Mouse (Mus musculus): Measurements from ENCODE around the gene Rab10. TPM values are rescaled to one million over a fixed set of nuclear protein-coding genes. Genes with fewer than 3 reads are reported as not detected.
A peak's percentile ranks its signal among the peaks of the same experiment; 100 is the strongest.

The Rab10 gene
- polyA plus RNA-seq (2012; ENCODE audit: insufficient read depth, insufficient read length, low replicate concordance, missing spikeins) = not detected in 2 replicates

- no peak for TF ChIP-seq CTCF (IDR thresholded peaks at IDR 0.05; ENCODE audit: insufficient read depth, low read depth, low read length)
- TF ChIP-seq POLR2A (IDR thresholded peaks at IDR 0.05; ENCODE audit: insufficient read depth, low read depth, low read length) = peak; percentile 85; the same call in 1 of the 2 replicates
- Histone ChIP-seq H3K27ac (ENCODE audit: insufficient read depth, low read depth, low read length) (peak within 1 kb of the TSS; percentile 81), H3K4me3 (ENCODE audit: insufficient read depth, low read depth, low read length) (peak within 1 kb of the TSS; percentile 75), H3K4me1 (ENCODE audit: control insufficient read depth, insufficient read depth, low read length) (no peaks in the 10 kb centered on the region; the same call in 1 of the 2 replicates)
- under 1% methylated on average over 108 of the region's 111 CpGs for WGBS
Measured at GRCm38 (mm10) chr12:3309391-3310320, at the start of gene Rab10. TSS of gene Rab10 (minus strand) at chr12:3309969.

DNA sequence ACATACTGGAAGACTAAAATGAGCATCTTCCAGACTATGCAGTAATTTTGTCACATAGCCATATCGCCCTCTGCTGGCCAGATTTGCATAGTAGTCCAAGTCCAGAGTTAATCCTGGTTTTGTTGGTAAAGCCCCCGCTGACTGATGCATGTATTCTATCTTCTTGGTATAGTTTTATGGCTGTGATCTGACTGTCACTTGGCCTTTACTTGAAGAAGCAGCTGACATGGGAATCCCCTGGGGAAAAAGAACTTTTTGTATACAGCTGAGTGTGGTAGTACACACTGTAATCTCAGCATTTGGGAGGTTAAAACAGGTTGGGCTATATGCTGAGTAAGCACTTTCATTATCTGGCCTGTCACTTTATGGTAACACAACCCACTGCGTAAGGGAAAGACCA is 49.5 kb upstream of the Rab10 start:
- Histone ChIP-seq H3K4me1 (ENCODE audit: control insufficient read depth, insufficient read depth, low read length) (no peaks in the 10 kb centered on the region), H3K4me3 (ENCODE audit: insufficient read depth, low read depth, low read length) (no peak overlapping the region), H3K27ac (ENCODE audit: insufficient read depth, low read depth, low read length) (no peak overlapping the region)
- no peak for TF ChIP-seq CTCF (IDR thresholded peaks at IDR 0.05; ENCODE audit: insufficient read depth, low read depth, low read length)
- TF ChIP-seq POLR2A (IDR thresholded peaks at IDR 0.05; ENCODE audit: insufficient read depth, low read depth, low read length) = no peak
- 13% methylated on average over 3 of the region's 3 CpGs for WGBS

DNA sequence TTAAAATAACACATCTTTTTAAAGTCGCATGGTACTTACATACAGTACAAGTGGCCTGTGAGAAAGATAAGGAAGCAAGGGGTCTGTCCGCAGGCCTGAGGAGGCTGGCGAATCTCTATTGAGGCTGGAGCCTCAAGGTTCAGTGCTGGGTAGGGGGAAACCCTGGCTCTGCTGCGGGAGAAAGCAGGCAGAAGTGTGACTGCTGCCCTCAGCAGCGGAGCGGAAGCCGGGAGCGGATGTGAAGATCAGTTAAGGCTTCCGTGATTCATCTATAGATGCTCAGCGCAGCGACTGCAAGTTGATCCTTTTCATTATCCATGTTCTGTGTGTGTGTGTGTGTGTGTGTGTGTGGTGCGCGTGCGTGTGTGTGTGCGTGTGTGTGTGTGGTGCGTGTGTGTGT is 47.1 kb upstream of the Rab10 start:
- no peak for TF ChIP-seq CTCF (IDR thresholded peaks at IDR 0.05; ENCODE audit: insufficient read depth, low read depth, low read length)
- TF ChIP-seq POLR2A (IDR thresholded peaks at IDR 0.05; ENCODE audit: insufficient read depth, low read depth, low read length) = no peak
- WGBS = 74% methylated on average over 16 of the region's 16 CpGs
- Histone ChIP-seq H3K27ac (ENCODE audit: insufficient read depth, low read depth, low read length) (no peak overlapping the region), H3K4me3 (ENCODE audit: insufficient read depth, low read depth, low read length) (no peak overlapping the region), H3K4me1 (ENCODE audit: control insufficient read depth, insufficient read depth, low read length) (no peaks in the 10 kb centered on the region)

DNA sequence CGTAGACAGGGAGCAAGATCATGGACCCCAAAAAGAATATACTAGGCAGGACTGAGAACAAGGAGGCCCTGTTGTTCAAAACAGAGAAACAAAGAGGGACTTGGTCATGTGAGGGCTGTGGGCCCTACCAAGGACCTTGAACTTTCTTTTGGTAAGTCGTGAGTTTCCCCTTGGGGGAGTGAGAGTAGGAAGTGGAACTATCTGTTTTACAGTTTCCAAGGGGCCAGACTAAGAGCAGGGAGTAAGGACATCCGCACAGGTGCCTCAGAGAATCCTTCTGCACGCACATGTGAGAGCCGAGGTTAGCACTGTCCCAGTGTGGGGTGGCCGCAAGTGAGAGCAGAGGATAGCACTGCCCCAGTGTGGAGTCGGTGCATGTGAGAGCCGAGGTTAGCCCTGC is 45.3 kb upstream of the Rab10 start:
- Histone ChIP-seq H3K4me1 (ENCODE audit: control insufficient read depth, insufficient read depth, low read length) (no peaks in the 10 kb centered on the region), H3K4me3 (ENCODE audit: insufficient read depth, low read depth, low read length) (no peak overlapping the region), H3K27ac (ENCODE audit: insufficient read depth, low read depth, low read length) (no peak overlapping the region)
- WGBS = 85% methylated on average over 8 of the region's 8 CpGs
- no peak for TF ChIP-seq CTCF (IDR thresholded peaks at IDR 0.05; ENCODE audit: insufficient read depth, low read depth, low read length)
- no peak for TF ChIP-seq POLR2A (IDR thresholded peaks at IDR 0.05; ENCODE audit: insufficient read depth, low read depth, low read length)

DNA sequence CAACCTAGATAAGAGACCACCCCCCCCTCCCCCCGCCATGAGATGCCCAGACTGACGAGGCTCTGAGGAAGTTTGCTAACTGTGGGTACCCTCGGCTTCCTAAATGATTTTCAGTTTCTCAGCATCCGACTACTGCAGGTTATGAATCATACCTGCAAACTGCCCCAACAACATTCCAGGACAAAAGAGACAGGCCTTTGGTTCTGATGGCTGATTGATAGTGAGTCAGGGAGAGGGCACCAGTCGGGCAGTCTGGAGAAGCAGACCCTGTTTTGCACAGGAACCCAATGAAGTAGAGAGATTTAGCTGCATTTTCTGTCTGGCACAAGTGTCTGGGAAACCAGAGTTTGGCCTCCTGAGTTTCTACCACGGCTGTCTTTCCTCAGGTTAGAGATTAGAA is 42.4 kb upstream of the Rab10 start:
- Histone ChIP-seq H3K4me3 (ENCODE audit: insufficient read depth, low read depth, low read length) (no peak overlapping the region), H3K27ac (ENCODE audit: insufficient read depth, low read depth, low read length) (no peak overlapping the region), H3K4me1 (ENCODE audit: control insufficient read depth, insufficient read depth, low read length) (no peaks in the 10 kb centered on the region)
- 90% methylated on average over 6 of the region's 6 CpGs for WGBS
- TF ChIP-seq CTCF (IDR thresholded peaks at IDR 0.05; ENCODE audit: insufficient read depth, low read depth, low read length) = no peak
- no peak for TF ChIP-seq POLR2A (IDR thresholded peaks at IDR 0.05; ENCODE audit: insufficient read depth, low read depth, low read length)

DNA sequence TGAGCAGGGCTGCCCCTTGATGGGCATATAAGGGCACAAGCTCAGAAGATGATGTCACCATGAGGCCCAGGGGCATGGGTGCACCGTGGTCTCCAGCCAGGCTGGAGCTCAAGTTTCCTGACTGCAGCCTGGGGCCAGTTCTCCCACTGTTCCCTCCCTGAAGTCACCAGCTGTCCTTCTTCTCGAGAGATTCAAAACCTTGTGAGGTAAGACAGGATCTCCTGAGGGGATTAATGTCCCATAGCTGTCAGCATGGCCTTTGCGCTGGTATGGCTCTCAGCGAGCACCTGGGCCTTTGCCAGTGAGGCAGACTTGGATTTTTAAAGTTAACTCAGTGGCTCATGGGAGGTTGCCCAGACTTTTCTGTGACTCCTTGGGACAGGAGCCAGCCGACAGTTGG is 40.4 kb upstream of the Rab10 start:
- Histone ChIP-seq H3K4me1 (ENCODE audit: control insufficient read depth, insufficient read depth, low read length) (no peaks in the 10 kb centered on the region), H3K27ac (ENCODE audit: insufficient read depth, low read depth, low read length) (no peak overlapping the region), H3K4me3 (ENCODE audit: insufficient read depth, low read depth, low read length) (no peak overlapping the region)
- no peak for TF ChIP-seq CTCF (IDR thresholded peaks at IDR 0.05; ENCODE audit: insufficient read depth, low read depth, low read length)
- TF ChIP-seq POLR2A (IDR thresholded peaks at IDR 0.05; ENCODE audit: insufficient read depth, low read depth, low read length) = no peak
- WGBS = 60% methylated on average over 5 of the region's 5 CpGs

GRCm38 (mm10) chr12:3349387-3349786 is 39.6 kb upstream of the Rab10 start:
- 66% methylated on average over 3 of the region's 3 CpGs for WGBS

GRCm38 (mm10) chr12:3347682-3348081 is 37.9 kb upstream of the Rab10 start:
- Histone ChIP-seq H3K4me3 (ENCODE audit: insufficient read depth, low read depth, low read length) (no peak overlapping the region), H3K27ac (ENCODE audit: insufficient read depth, low read depth, low read length) (no peak overlapping the region), H3K4me1 (ENCODE audit: control insufficient read depth, insufficient read depth, low read length) (no peaks in the 10 kb centered on the region)
- TF ChIP-seq POLR2A (IDR thresholded peaks at IDR 0.05; ENCODE audit: insufficient read depth, low read depth, low read length) (no peak), CTCF (IDR thresholded peaks at IDR 0.05; ENCODE audit: insufficient read depth, low read depth, low read length) (no peak)

More at GRCm38 (mm10) chr12:3349387-3349786, 39.6 kb upstream of the Rab10 start:
- no peak overlapping the region for H3K27ac ChIP-seq (ENCODE audit: insufficient read depth, low read depth, low read length)
- H3K4me3 ChIP-seq (ENCODE audit: insufficient read depth, low read depth, low read length) = no peak overlapping the region
- TF ChIP-seq POLR2A (IDR thresholded peaks at IDR 0.05; ENCODE audit: insufficient read depth, low read depth, low read length) (no peak), CTCF (IDR thresholded peaks at IDR 0.05; ENCODE audit: insufficient read depth, low read depth, low read length) (no peak)
- H3K4me1 ChIP-seq (ENCODE audit: control insufficient read depth, insufficient read depth, low read length) = no peaks in the 10 kb centered on the region

DNA sequence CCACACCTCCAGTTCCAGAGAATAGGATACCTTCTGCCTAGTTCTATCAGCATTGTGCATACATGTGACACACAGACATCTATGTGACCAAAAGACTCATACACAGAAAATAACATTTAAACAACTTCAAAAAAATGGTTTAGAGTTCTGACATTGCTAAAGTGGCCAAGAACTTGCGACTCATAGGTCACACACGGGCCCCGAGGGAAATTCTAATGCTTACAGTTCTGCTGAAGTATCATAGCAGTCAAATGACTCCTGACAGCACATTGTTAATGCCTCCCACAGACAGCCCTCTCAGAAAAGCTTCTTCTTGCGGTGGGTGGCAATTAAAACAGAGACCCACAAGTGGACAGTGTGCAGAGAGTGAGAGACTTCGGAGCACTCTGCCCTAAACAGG is 35.3 kb upstream of the Rab10 start:
- no peak for TF ChIP-seq POLR2A (IDR thresholded peaks at IDR 0.05; ENCODE audit: insufficient read depth, low read depth, low read length)
- TF ChIP-seq CTCF (IDR thresholded peaks at IDR 0.05; ENCODE audit: insufficient read depth, low read depth, low read length) = no peak
- H3K4me3 ChIP-seq (ENCODE audit: insufficient read depth, low read depth, low read length) = no peak overlapping the region
- H3K27ac ChIP-seq (ENCODE audit: insufficient read depth, low read depth, low read length) = no peak overlapping the region
- H3K4me1 ChIP-seq (ENCODE audit: control insufficient read depth, insufficient read depth, low read length) = no peaks in the 10 kb centered on the region
- WGBS = 90% methylated on average over 5 of the region's 5 CpGs

All from olfactory bulb, adult 2 months (tissue).